8 mouse cellular contexts compared by ENCODE assay signal in genomic region chr8:120426105-120426504, GRCm38 (mm10).
DNase-seq lines count a peak whose midpoint lies in the region; ATAC-seq and TF ChIP-seq lines count a peak whose summit lies in the region.
"Had no signal": no experiment of that assay in that cellular context is flagged by ENCODE, and none has a peak within 500 bp of the region (broad histone marks: within the 10 kb centered on the region; RNA-seq: fewer than 3 reads in every experiment).

No protein-coding gene starts in this region.

- 23% methylated on average over 1 of the region's 1 CpGs for WGBS in forebrain, postnatal 0 days
- 14% methylated on average over 1 of the region's 1 CpGs for WGBS in liver, embryonic 15.5 days (ENCODE audit: insufficient replicate concordance)

- no peak for DNase-seq in forebrain, postnatal 0 days
- DNase-seq in thymus, postnatal 25 days = no peak
- DNase-seq in layer of hippocampus, postnatal 14 days (ENCODE audit: low spot score in 2 of 2) = no peak
- DNase-seq in gastrocnemius, postnatal 25 days = no peak

- peaks cover 97% of the 10 kb centered on the region for H3K4me1 ChIP-seq in megakaryocyte, embryonic 14.5 days
- H3K4me1 ChIP-seq in forebrain, postnatal 0 days (ENCODE audit: insufficient read depth) = peaks cover 31% of the 10 kb centered on the region
- peaks cover 66% of the 10 kb centered on the region for H3K4me1 ChIP-seq in liver, embryonic 15.5 days (replicated peaks)

- no peak for ATAC-seq in megakaryocyte, adult 5-6 weeks (ENCODE audit: poor library complexity, severe bottlenecking)
- ATAC-seq in forebrain, postnatal 0 days = no peak
- ATAC-seq in liver, embryonic 15.5 days (ENCODE audit: insufficient read depth) = peak; percentile 26

- no peak; the same call in 1 of the 2 replicates for TF ChIP-seq CTCF in forebrain, postnatal 0 days (IDR thresholded peaks at IDR 0.05; ENCODE audit: low read depth)

- no peak overlapping the region for H3K4me2 ChIP-seq in forebrain, postnatal 0 days (ENCODE audit: low read depth)
- H3K4me2 ChIP-seq in liver, embryonic 15.5 days = no peak overlapping the region

- H3K27ac ChIP-seq in forebrain, postnatal 0 days (ENCODE audit: low read depth, low read length) = peak overlapping the region; percentile 86
- H3K27ac ChIP-seq in liver, embryonic 15.5 days (replicated peaks) = no peak overlapping the region
- H3K27ac ChIP-seq: macrophage had no signal

- peak overlapping the region; percentile 76 for H3K4me3 ChIP-seq in megakaryocyte, embryonic 14.5 days (replicated peaks)
- no peak overlapping the region for H3K4me3 ChIP-seq in forebrain, postnatal 0 days (ENCODE audit: low read depth, low read length)
- no peak overlapping the region for H3K4me3 ChIP-seq in liver, embryonic 15.5 days (replicated peaks)

- H3K9ac ChIP-seq in forebrain, postnatal 0 days = no peak overlapping the region
- H3K9ac ChIP-seq in liver, embryonic 15.5 days = no peak overlapping the region

- H3K36me3 ChIP-seq in megakaryocyte, embryonic 14.5 days (replicated peaks; ENCODE audit: low read length) = no peaks in the 10 kb centered on the region
- no peaks in the 10 kb centered on the region for H3K36me3 ChIP-seq in forebrain, postnatal 0 days (ENCODE audit: insufficient read depth)
- no peaks in the 10 kb centered on the region for H3K36me3 ChIP-seq in liver, embryonic 15.5 days (replicated peaks)

- no peaks in the 10 kb centered on the region for H3K9me3 ChIP-seq in megakaryocyte, embryonic 14.5 days
- no peaks in the 10 kb centered on the region for H3K9me3 ChIP-seq in forebrain, postnatal 0 days (ENCODE audit: low read length)
- no peaks in the 10 kb centered on the region for H3K9me3 ChIP-seq in liver, embryonic 15.5 days (replicated peaks)

- no peaks in the 10 kb centered on the region for H3K27me3 ChIP-seq in megakaryocyte, embryonic 14.5 days (replicated peaks)
- H3K27me3 ChIP-seq in forebrain, postnatal 0 days (ENCODE audit: insufficient read depth, low read length) = no peaks in the 10 kb centered on the region
- peaks cover 7% of the 10 kb centered on the region; the same call in 1 of the 2 replicates for H3K27me3 ChIP-seq in liver, embryonic 15.5 days
